Mouse (Mus musculus): ENCODE results near the gene Olfml2a.

- no peak for TF ChIP-seq POLR2A (IDR thresholded peaks at IDR 0.05; ENCODE audit: extremely low read depth, insufficient read depth, low read length)
- TF ChIP-seq CTCF (IDR thresholded peaks at IDR 0.05; ENCODE audit: extremely low read depth, insufficient read depth, low read length), result no peak
Observed at GRCm38 (mm10) chr2:38975181-38975580, 43.4 kb downstream of the Olfml2a start.

Measured in cortical plate, adult 2 months (tissue).